Mouse (Mus musculus) left cerebral cortex, postnatal 4 days (tissue): ENCODE measurements around the gene Oprd1. TPM values are rescaled to one million over a fixed set of nuclear protein-coding genes. Genes with fewer than 3 reads are reported as not detected.
A peak's percentile ranks its signal among the peaks of the same experiment; 100 is the strongest.

Source experiments
- DNase-seq: peaks from one replicate; pipeline ENCODE4 v3.0.0-alpha.2; 2022
- intact Hi-C: fragments of 180-260 bp; cut with DNase I; formaldehyde crosslinking; loops from one replicate; pipeline ENCODE4 v1.15.1; 2025
- total RNA-seq, 2 experiments: library from RNA; stranded (reverse); gene quantifications; 2 replicates each; pipeline ENCODE4 v1.2.3; 2021

Gene Oprd1
- total RNA-seq, 2 experiments from 2014 or later = 3.7 to 4.6 TPM

GRCm38 (mm10) chr4:132138640-132139039 is 5.6 kb downstream of the Oprd1 start:
- DNase-seq = no peak
- intact Hi-C loops = no loop called here

- intact Hi-C loops = no loop called here
- DNase-seq = no peak
Observed at GRCm38 (mm10) chr4:132137013-132137412, 7.3 kb downstream of the Oprd1 start.

GRCm38 (mm10) chr4:132133920-132134319 is 10.4 kb downstream of the Oprd1 start:
- intact Hi-C loops = no loop called here
- DNase-seq = no peak

- peak; percentile 14 for DNase-seq
- intact Hi-C loops = no loop called here
Observed at GRCm38 (mm10) chr4:132133381-132133780, 10.9 kb downstream of the Oprd1 start.

DNA sequence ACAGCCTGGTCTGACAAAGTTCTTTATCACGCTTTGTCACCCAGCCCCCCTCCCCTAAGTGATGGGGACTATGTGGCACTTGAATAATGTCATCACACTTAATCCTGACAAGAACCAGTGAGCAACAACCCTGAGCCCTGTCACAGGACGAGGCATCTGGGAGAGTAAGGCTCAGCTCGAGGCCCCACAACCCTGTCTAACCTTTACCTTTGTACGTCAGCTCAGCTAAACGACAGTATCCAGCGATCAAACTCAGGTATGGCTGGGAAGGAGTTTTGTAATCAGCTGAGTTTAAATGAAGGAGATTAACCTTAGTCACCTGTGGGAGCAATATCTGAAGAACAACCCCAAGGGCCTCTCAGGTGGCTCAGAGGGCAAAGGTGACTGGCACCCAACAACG is 12.0 kb downstream of the Oprd1 start:
- no peak for DNase-seq
- intact Hi-C loops = no loop called here

DNA sequence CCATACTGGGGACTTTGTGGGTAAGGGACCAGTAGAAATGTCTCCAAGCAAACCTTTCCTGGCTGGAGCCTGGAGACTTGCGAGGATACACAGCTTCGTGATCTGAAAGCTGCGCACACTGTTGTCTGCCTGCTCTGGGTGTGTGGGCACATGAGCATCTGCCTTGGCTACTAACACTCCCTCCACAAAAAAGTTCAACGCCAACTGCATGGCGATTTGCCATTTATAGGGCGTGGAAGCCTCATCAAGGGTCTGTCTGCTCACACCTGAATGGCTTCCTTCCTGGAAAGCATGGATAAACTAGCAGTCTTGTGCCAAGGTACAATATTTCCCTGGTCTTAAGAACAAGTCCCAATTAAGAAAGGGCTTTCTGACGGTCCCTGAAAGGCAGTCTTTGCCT is 12.5 kb downstream of the Oprd1 start:
- intact Hi-C loops = no loop called here

GRCm38 (mm10) chr4:132131116-132131515 is 13.2 kb downstream of the Oprd1 start:
- intact Hi-C loops = no loop called here
- no peak for DNase-seq

More for the DNA sequence above, 12.5 kb downstream of the Oprd1 start:
- no peak for DNase-seq

DNA sequence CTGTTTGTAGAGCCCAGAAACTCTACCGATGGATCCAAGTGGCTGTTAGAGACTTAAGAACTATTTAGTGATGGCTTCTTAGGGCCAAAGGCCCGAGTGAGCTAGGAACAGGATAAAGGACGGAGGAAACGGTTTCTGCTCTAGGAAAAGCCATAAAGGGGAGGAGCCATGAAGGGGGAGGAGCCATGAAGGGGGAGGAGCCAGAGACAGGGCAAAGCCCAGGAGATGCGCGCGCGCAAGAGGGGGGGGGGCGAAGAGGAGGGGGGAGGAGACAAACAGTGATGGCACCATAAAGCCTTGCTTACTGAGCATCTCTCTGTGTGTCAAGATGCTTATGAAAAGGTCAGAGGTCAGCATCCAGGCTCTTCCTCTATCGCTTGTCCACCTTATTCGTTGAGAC is 13.6 kb downstream of the Oprd1 start:
- DNase-seq = no peak
- intact Hi-C loops = no loop called here

GRCm38 (mm10) chr4:132130134-132130533 is 14.2 kb downstream of the Oprd1 start:
- intact Hi-C loops = no loop called here
- no peak for DNase-seq

- DNase-seq = peak; percentile 17
- intact Hi-C loops = no loop called here
Observed at GRCm38 (mm10) chr4:132128997-132129636, 15.2 kb downstream of the Oprd1 start.

GRCm38 (mm10) chr4:132127091-132127490 is 17.2 kb downstream of the Oprd1 start:
- intact Hi-C loops = no loop called here
- DNase-seq = no peak

DNA sequence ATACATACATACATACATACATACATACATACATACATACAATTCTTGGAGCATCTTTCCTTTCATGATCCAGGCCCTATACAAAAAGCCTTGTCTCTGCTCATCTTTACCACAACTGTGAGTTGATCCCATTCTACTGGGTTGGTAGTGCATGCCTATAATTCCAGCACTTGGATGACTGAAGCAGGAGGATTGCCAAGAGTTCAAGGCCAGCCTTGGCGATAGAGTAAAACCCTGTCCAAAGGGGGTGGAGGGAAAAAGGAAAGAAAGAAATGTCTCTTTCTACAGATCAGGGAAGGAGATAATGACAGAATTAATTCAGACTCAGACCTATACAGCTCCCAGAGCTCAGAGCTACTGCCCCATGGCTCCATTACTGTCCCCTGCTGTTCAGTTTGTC is 21.1 kb downstream of the Oprd1 start:
- intact Hi-C loops = no loop called here
- DNase-seq = no peak

DNA sequence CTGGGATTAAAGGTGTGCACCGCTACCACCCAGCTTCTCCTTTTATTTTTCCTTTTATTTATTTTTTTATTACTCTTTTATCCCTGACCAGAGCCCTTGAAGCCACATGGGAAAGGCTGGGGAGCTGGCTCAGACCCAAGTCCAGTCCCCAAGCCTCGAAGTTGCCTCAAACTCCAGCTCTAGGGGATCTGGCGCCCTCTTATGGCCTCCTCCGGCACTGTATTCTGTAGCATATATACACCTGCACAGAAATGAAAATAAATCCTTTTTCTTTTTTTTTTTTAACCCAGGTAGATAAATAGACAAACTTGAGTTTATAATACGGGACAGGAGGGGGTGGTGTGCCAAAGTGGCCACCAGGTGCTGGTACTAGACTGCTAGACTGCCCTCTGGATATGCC is 22.6 kb downstream of the Oprd1 start:
- DNase-seq = no peak
- intact Hi-C loops = no loop called here

DNA sequence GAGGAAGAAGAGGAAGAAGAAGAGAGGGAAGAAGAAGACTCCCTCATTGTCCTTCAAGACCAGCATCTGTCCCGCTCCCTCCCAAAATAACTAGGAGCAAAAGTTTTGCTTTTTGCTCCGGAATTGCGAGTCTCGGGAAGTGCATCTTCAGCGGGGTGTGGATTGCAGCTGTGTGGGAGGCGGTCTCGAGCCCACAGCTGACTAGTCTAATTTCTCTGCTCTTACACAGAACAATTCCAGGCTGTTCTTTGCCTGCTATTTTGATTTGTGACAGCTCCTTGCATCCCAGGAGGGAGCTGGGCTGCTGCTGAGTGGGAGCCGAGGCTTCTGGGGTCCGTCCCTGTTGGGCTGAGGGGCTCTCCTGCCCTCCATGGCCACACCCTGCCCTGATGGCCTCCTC is 24.7 kb downstream of the Oprd1 start:
- intact Hi-C loops = loop anchor here (10.0 kb wide), 1 partner anchor 45 kb away; no protein-coding TSS in a partner anchor
- no peak for DNase-seq

- intact Hi-C loops = loop anchor here (10.0 kb wide), 1 partner anchor 48 kb away; no protein-coding TSS in a partner anchor
- no peak for DNase-seq
Observed at GRCm38 (mm10) chr4:132116315-132116714, 28.0 kb downstream of the Oprd1 start.

GRCm38 (mm10) chr4:132113411-132114095 is 30.7 kb downstream of the Oprd1 start:
- intact Hi-C loops = loop anchor here (10.0 kb wide), 1 partner anchor 51 kb away; no protein-coding TSS in a partner anchor
- peak; percentile 9 for DNase-seq

- DNase-seq = no peak
- intact Hi-C loops = loop anchor here (10.0 kb wide), 1 partner anchor 54 kb away; no protein-coding TSS in a partner anchor
Observed at GRCm38 (mm10) chr4:132111227-132111626, 33.1 kb downstream of the Oprd1 start.

GRCm38 (mm10) chr4:132108221-132108620 is 36.1 kb downstream of the Oprd1 start:
- no peak for DNase-seq
- intact Hi-C loops = no loop called here

GRCm38 (mm10) chr4:132101152-132101551 is 43.1 kb downstream of the Oprd1 start:
- intact Hi-C loops = no loop called here
- no peak for DNase-seq

- intact Hi-C loops = loop anchor here (5.0 kb wide), 1 partner anchor 83 kb away; no protein-coding TSS in a partner anchor
Observed at GRCm38 (mm10) chr4:132099548-132099947, 44.7 kb downstream of the Oprd1 start.

DNA sequence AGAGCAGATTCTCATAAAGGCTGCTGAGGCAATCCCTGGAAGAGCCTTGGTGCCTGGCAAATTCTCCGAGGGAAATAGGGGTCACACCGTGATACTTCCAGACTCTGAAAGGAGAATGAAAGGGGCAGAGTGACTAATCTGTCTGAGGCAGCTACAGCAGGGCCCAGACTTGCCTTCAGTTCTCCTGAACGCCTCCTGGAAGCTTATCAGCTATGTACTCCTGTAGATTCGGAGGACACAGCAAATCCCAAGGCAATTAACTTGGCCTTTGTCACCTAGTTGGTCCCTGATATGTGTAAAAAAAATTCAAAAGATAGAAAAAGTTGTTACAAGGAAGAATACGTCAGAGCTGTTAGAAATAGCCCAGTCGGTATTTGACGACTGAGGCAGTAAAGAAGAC is 49.2 kb downstream of the Oprd1 start:
- no peak for DNase-seq
- intact Hi-C loops = loop anchor here (5.0 kb wide), 1 partner anchor 87 kb away; no protein-coding TSS in a partner anchor

More at GRCm38 (mm10) chr4:132099548-132099947, 44.7 kb downstream of the Oprd1 start:
- no peak for DNase-seq

DNA sequence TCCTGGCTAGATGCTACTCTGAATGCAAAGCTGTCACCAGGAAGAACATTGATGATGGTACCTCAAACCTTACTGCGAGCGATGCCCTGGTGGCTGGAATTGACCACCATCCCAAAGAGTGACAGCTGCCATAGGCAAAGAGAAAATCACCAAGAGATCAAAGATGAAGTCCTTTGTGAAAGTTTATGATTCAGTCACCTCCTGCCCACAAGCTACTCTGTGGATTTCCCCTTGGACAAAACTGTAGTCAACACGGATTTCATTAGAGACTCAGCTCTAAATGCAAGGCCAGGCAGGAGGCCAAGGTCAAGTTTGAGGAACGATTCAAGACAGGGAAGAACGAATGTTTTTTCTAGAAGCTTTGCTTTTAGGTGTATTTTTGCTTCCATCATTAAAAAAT is 50.4 kb downstream of the Oprd1 start:
- no peak for DNase-seq
- intact Hi-C loops = no loop called here
